Mouse (Mus musculus): Measurements from ENCODE around the gene Pxmp4. TPM values are rescaled to one million over a fixed set of nuclear protein-coding genes. Genes with fewer than 3 reads are reported as not detected.

Gene Pxmp4
- polyA plus RNA-seq, 1 experiment, result 28.8 TPM

- TF ChIP-seq CTCF (IDR thresholded peaks at IDR 0.05; ENCODE audit: extremely low read depth, insufficient read length, insufficient replicate concordance, low read depth, low read length), result no peak
- TF ChIP-seq POLR2A (IDR thresholded peaks at IDR 0.05; ENCODE audit: low read depth, low read length), result no peak
- no peaks in the 10 kb centered on the region for H3K36me3 ChIP-seq (ENCODE audit: control insufficient read depth, insufficient read depth, low read length)
- H3K4me3 ChIP-seq (ENCODE audit: low read depth, low read length), result peak overlapping the region; percentile 71
- peaks cover 5% of the 10 kb centered on the region; the same call in 1 of the 2 replicates for H3K4me1 ChIP-seq (ENCODE audit: control insufficient read depth, insufficient read depth, insufficient read length, low read length)
- no peaks in the 10 kb centered on the region for H3K27me3 ChIP-seq (ENCODE audit: control insufficient read depth, insufficient read depth, low read length)
- no peak overlapping the region for H3K27ac ChIP-seq (ENCODE audit: insufficient read depth, low read depth, low read length)
- WGBS, result 30% methylated on average over 10 of the region's 10 CpGs
Observed at GRCm38 (mm10) chr2:154568329-154569070, 35.0 kb downstream of the Pxmp4 start.

GRCm38 (mm10) chr2:154567766-154568165 lies 35.7 kb downstream of the Pxmp4 start:
- peaks cover 5% of the 10 kb centered on the region; the same call in 1 of the 2 replicates for H3K4me1 ChIP-seq (ENCODE audit: control insufficient read depth, insufficient read depth, insufficient read length, low read length)
- H3K27ac ChIP-seq (ENCODE audit: insufficient read depth, low read depth, low read length), result no peak overlapping the region
- H3K27me3 ChIP-seq (ENCODE audit: control insufficient read depth, insufficient read depth, low read length), result no peaks in the 10 kb centered on the region
- TF ChIP-seq POLR2A (IDR thresholded peaks at IDR 0.05; ENCODE audit: low read depth, low read length) (no peak), CTCF (IDR thresholded peaks at IDR 0.05; ENCODE audit: extremely low read depth, insufficient read length, insufficient replicate concordance, low read depth, low read length) (no peak)
- 58% methylated on average over 2 of the region's 2 CpGs for WGBS
- H3K36me3 ChIP-seq (ENCODE audit: control insufficient read depth, insufficient read depth, low read length), result 0 out of 2 replicates have a peak, but pooled peaks cover under 1% of the 10 kb centered on the region
- no peak overlapping the region for H3K4me3 ChIP-seq (ENCODE audit: low read depth, low read length)

- Histone ChIP-seq H3K36me3 (ENCODE audit: control insufficient read depth, insufficient read depth, low read length) (0 out of 2 replicates have a peak, but pooled peaks cover 2% of the 10 kb centered on the region), H3K27me3 (ENCODE audit: control insufficient read depth, insufficient read depth, low read length) (no peaks in the 10 kb centered on the region), H3K27ac (ENCODE audit: insufficient read depth, low read depth, low read length) (no peak overlapping the region), H3K4me1 (ENCODE audit: control insufficient read depth, insufficient read depth, insufficient read length, low read length) (peaks cover 5% of the 10 kb centered on the region; the same call in 1 of the 2 replicates), H3K4me3 (ENCODE audit: low read depth, low read length) (no peak overlapping the region)
- 37% methylated on average over 8 of the region's 8 CpGs for WGBS
- TF ChIP-seq POLR2A (IDR thresholded peaks at IDR 0.05; ENCODE audit: low read depth, low read length), result no peak
- no peak for TF ChIP-seq CTCF (IDR thresholded peaks at IDR 0.05; ENCODE audit: extremely low read depth, insufficient read length, insufficient replicate concordance, low read depth, low read length)
Observed at GRCm38 (mm10) chr2:154566641-154567040, 36.9 kb downstream of the Pxmp4 start.

GRCm38 (mm10) chr2:154565562-154565961 lies 37.9 kb downstream of the Pxmp4 start:
- H3K4me1 ChIP-seq (ENCODE audit: control insufficient read depth, insufficient read depth, insufficient read length, low read length), result peaks cover 5% of the 10 kb centered on the region; the same call in 1 of the 2 replicates
- no peak for TF ChIP-seq CTCF (IDR thresholded peaks at IDR 0.05; ENCODE audit: extremely low read depth, insufficient read length, insufficient replicate concordance, low read depth, low read length)
- no peak for TF ChIP-seq POLR2A (IDR thresholded peaks at IDR 0.05; ENCODE audit: low read depth, low read length)
- 0 out of 2 replicates have a peak, but pooled peaks cover 2% of the 10 kb centered on the region for H3K36me3 ChIP-seq (ENCODE audit: control insufficient read depth, insufficient read depth, low read length)
- 93% methylated on average over 3 of the region's 3 CpGs for WGBS
- H3K27ac ChIP-seq (ENCODE audit: insufficient read depth, low read depth, low read length), result no peak overlapping the region
- no peaks in the 10 kb centered on the region for H3K27me3 ChIP-seq (ENCODE audit: control insufficient read depth, insufficient read depth, low read length)
- H3K4me3 ChIP-seq (ENCODE audit: low read depth, low read length), result no peak overlapping the region

- peaks cover 1% of the 10 kb centered on the region for H3K4me1 ChIP-seq (ENCODE audit: control insufficient read depth, insufficient read depth, insufficient read length, low read length)
- H3K4me3 ChIP-seq (ENCODE audit: low read depth, low read length), result no peak overlapping the region
- WGBS, result 91% methylated on average over 22 of the region's 22 CpGs
- H3K27me3 ChIP-seq (ENCODE audit: control insufficient read depth, insufficient read depth, low read length), result no peaks in the 10 kb centered on the region
- TF ChIP-seq CTCF (IDR thresholded peaks at IDR 0.05; ENCODE audit: extremely low read depth, insufficient read length, insufficient replicate concordance, low read depth, low read length), result no peak
- TF ChIP-seq POLR2A (IDR thresholded peaks at IDR 0.05; ENCODE audit: low read depth, low read length), result no peak
- H3K36me3 ChIP-seq (ENCODE audit: control insufficient read depth, insufficient read depth, low read length), result 0 out of 2 replicates have a peak, but pooled peaks cover 2% of the 10 kb centered on the region
- H3K27ac ChIP-seq (ENCODE audit: insufficient read depth, low read depth, low read length), result no peak overlapping the region
Observed at GRCm38 (mm10) chr2:154563612-154564170, 39.8 kb downstream of the Pxmp4 start.

GRCm38 (mm10) chr2:154558264-154559039 lies 45.1 kb downstream of the Pxmp4 start, which contains the start of gene Necab3:
Gene Necab3, minus strand, starts transcription at chr2:154558890.
- TF ChIP-seq POLR2A (IDR thresholded peaks at IDR 0.05; ENCODE audit: low read depth, low read length), result no peak
- Histone ChIP-seq H3K4me1 (ENCODE audit: control insufficient read depth, insufficient read depth, insufficient read length, low read length) (peaks cover 8% of the 10 kb centered on the region), H3K27ac (ENCODE audit: insufficient read depth, low read depth, low read length) (no peak within 1 kb of the TSS), H3K27me3 (ENCODE audit: control insufficient read depth, insufficient read depth, low read length) (no peaks in the 10 kb centered on the region), H3K4me3 (ENCODE audit: low read depth, low read length) (peak within 1 kb of the TSS; percentile 47), H3K36me3 (ENCODE audit: control insufficient read depth, insufficient read depth, low read length) (0 out of 2 replicates have a peak, but pooled peaks cover 2% of the 10 kb centered on the region)
- WGBS, result 10% methylated on average over 34 of the region's 34 CpGs
